Mouse (Mus musculus) cerebellum, adult (tissue): ENCODE results near the gene Stac2.

ENCODE experiments used
- ATAC-seq: cut with Nextera tagmentation; 2 replicates; pipeline ENCODE4 v1.9.2; 2017; ENCODE audit warnings: mild to moderate bottlenecking, moderate library complexity, mixed read lengths; ENCODE audit not compliant: insufficient number of reproducible peaks, low FRiP score, low TSS enrichment

The Stac2 gene

GRCm38 (mm10) chr11:98000378-98001140, 52.7 kb downstream of the Stac2 start:
- no peak for ATAC-seq

- no peak for ATAC-seq
Measured at GRCm38 (mm10) chr11:97999748-98000147, 53.5 kb downstream of the Stac2 start.

GRCm38 (mm10) chr11:97998898-97999608, 54.2 kb downstream of the Stac2 start:
- ATAC-seq = no peak

- no peak for ATAC-seq
Measured at GRCm38 (mm10) chr11:97998074-97998793, 55.0 kb downstream of the Stac2 start.

- no peak for ATAC-seq
Measured at GRCm38 (mm10) chr11:97997387-97997960, 55.8 kb downstream of the Stac2 start.

GRCm38 (mm10) chr11:97996691-97997090, 56.6 kb downstream of the Stac2 start:
- no peak for ATAC-seq

- ATAC-seq = no peak
Measured at GRCm38 (mm10) chr11:97995564-97996288, 57.5 kb downstream of the Stac2 start, which contains the start of gene Arl5c. Gene Arl5c (minus strand): TSS chr11:97996181.

- no peak for ATAC-seq
Measured at GRCm38 (mm10) chr11:97994539-97995100, 58.6 kb downstream of the Stac2 start.

GRCm38 (mm10) chr11:97988530-97989096, 64.6 kb downstream of the Stac2 start:
- ATAC-seq = peak; percentile 71; the same call in 1 of the 2 replicates

GRCm38 (mm10) chr11:97987551-97988526, 65.4 kb downstream of the Stac2 start:
- ATAC-seq = peak; percentile 22; the same call in 1 of the 2 replicates

- ATAC-seq = no peak
Measured at GRCm38 (mm10) chr11:97986738-97987465, 66.4 kb downstream of the Stac2 start.
